Mouse (Mus musculus) embryonic facial prominence, embryonic 14.5 days (tissue): Measurements from ENCODE around the gene Scaper. TPM values are rescaled to one million over a fixed set of nuclear protein-coding genes. Genes with fewer than 3 reads are reported as not detected.

Source experiments
- ATAC-seq: fragments of 200-750 bp; cut with Nextera tagmentation; 2 replicates; pipeline ENCODE4 v1.8.0; 2017; ENCODE audit warnings: low read depth, moderate number of reproducible peaks, moderate TSS enrichment
- DNase-seq: peaks from one replicate; pipeline ENCODE4 v3.0.0-alpha.2; 2015; ENCODE audit warnings: low spot score
- H3K27ac ChIP-seq: fragments of 300-500 bp; sonication (generic); replicated peaks from 2 replicates; pipeline ENCODE4 v1.5.1; 2014; ENCODE audit warnings: low read depth, mild to moderate bottlenecking, low read length, moderate library complexity
- H3K27me3 ChIP-seq: fragments of 300-500 bp; sonication (generic); replicated peaks from 2 replicates; pipeline ENCODE4 v1.6.1; 2014; ENCODE audit warnings: low read length; ENCODE audit not compliant: control insufficient read depth, insufficient read depth
- H3K36me3 ChIP-seq: fragments of 300-500 bp; sonication (generic); 2 replicates; pipeline ENCODE4 v1.6.1; 2014; ENCODE audit warnings: low read length, mixed read lengths; ENCODE audit not compliant: control insufficient read depth, insufficient read depth
- H3K4me1 ChIP-seq: fragments of 300-500 bp; sonication (generic); 2 replicates; pipeline ENCODE4 v1.6.1; 2014; ENCODE audit warnings: antibody characterized with exemption, low read length; ENCODE audit not compliant: control insufficient read depth, insufficient read depth
- H3K4me2 ChIP-seq: fragments of 300-500 bp; sonication (generic); 2 replicates; pipeline ENCODE4 v1.6.1; 2014; ENCODE audit warnings: low read depth, mild to moderate bottlenecking, low read length, moderate library complexity, mixed read lengths
- H3K4me3 ChIP-seq: fragments of 300-500 bp; sonication (generic); 2 replicates; pipeline ENCODE4 v1.5.1; 2014; ENCODE audit warnings: low read depth, mild to moderate bottlenecking, low read length
- H3K9ac ChIP-seq: fragments of 300-500 bp; sonication (generic); 2 replicates; pipeline ENCODE4 v1.6.1; 2014; ENCODE audit warnings: low read depth, mild to moderate bottlenecking, low read length, moderate library complexity, mixed read lengths
- H3K9me3 ChIP-seq: fragments of 300-500 bp; sonication (generic); 2 replicates; pipeline ENCODE4 v1.6.1; 2016; ENCODE audit warnings: low read length; ENCODE audit not compliant: control insufficient read depth
- WGBS: fragments of 180-500 bp; shearing (Covaris S2); extraction: QIAGEN DNeasy Blood & Tissue Kit; methylation state at CpG from one replicate; pipeline ENCODE4 v1.1.7; 2014; 5-methylcytosine and 5-hydroxymethylcytosine counted together
- polyA plus RNA-seq: library from polyadenylated mRNA; unstranded; fragments of >200 nt; fragmentation: Nextera tagmentation; extraction: Ambion mirVana; gene quantifications from 2 replicates; pipeline ENCODE4 v1.2.1, GENCODE M21; 2014

Gene Scaper
- polyA plus RNA-seq, 1 experiment from 2014 or later: 12.2 TPM

GRCm38 (mm10) chr9:55546176-55547010 lies 391.5 kb downstream of the Scaper start:
- Histone ChIP-seq H3K36me3 (no peaks in the 10 kb centered on the region), H3K27ac (no peak overlapping the region), H3K9me3 (no peaks in the 10 kb centered on the region), H3K4me1 (peaks cover 13% of the 10 kb centered on the region; the same call in 1 of the 2 replicates), H3K9ac (0 out of 2 replicates have a peak overlapping the region, but pooled peaks have one; percentile 25), H3K27me3 (peaks cover 85% of the 10 kb centered on the region), H3K4me3 (peak overlapping the region; percentile 43), H3K4me2 (peak overlapping the region; percentile 66)
- WGBS: 1% methylated on average over 38 of the region's 63 CpGs
- ATAC-seq: peak; percentile 56
- DNase-seq: peak; percentile 78

- peak; percentile 24 for DNase-seq
Observed at GRCm38 (mm10) chr9:55545556-55546175, 392.3 kb downstream of the Scaper start.

GRCm38 (mm10) chr9:55544861-55545555 lies 392.9 kb downstream of the Scaper start:
- H3K4me1 ChIP-seq: peaks cover 13% of the 10 kb centered on the region; the same call in 1 of the 2 replicates
- peak; percentile 21 for DNase-seq
- H3K9ac ChIP-seq: peak overlapping the region; percentile 47; the same call in 1 of the 2 replicates
- peak overlapping the region; percentile 43 for H3K4me3 ChIP-seq
- H3K27me3 ChIP-seq: peaks cover 95% of the 10 kb centered on the region
- no peaks in the 10 kb centered on the region for H3K36me3 ChIP-seq
- H3K27ac ChIP-seq: 0 out of 2 replicates have a peak overlapping the region, but pooled peaks have one; percentile 33
- H3K9me3 ChIP-seq: no peaks in the 10 kb centered on the region
- peak overlapping the region; percentile 66 for H3K4me2 ChIP-seq
- ATAC-seq: no peak
- 1% methylated on average over 26 of the region's 30 CpGs for whole genome bisulfite sequencing

More at GRCm38 (mm10) chr9:55545556-55546175, 392.3 kb downstream of the Scaper start:
- peak overlapping the region; percentile 43 for H3K4me3 ChIP-seq
- no peaks in the 10 kb centered on the region for H3K9me3 ChIP-seq
- H3K27ac ChIP-seq: 0 out of 2 replicates have a peak overlapping the region, but pooled peaks have one; percentile 33
- no peak for ATAC-seq
- no peak overlapping the region for H3K9ac ChIP-seq
- H3K27me3 ChIP-seq: peaks cover 91% of the 10 kb centered on the region
- peaks cover 13% of the 10 kb centered on the region; the same call in 1 of the 2 replicates for H3K4me1 ChIP-seq
- H3K36me3 ChIP-seq: no peaks in the 10 kb centered on the region
- 7% methylated on average over 41 of the region's 41 CpGs for WGBS
- H3K4me2 ChIP-seq: peak overlapping the region; percentile 66

- 1% methylated on average over 46 of the region's 46 CpGs for WGBS
Observed at GRCm38 (mm10) chr9:55543703-55544401, 394.1 kb downstream of the Scaper start.

DNA sequence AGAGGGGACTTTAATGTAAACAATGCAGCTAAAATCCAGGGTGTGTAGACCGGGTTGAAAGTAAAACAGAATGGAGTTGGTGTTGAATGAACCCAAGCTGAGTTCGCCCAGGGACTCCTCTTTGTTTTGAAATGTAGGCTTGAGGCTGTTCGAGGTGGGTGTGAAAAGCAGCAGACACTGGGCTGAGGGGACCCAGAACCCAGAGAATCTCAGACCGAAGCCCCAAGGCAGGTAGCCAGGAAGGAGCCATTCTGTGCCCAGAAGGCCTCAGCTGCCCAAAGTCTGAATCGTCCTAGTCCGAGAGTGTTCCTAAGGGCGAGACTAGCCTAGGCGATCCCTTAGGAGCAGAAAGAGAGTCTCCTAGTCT lies 394.6 kb downstream of the Scaper start:
- no peaks in the 10 kb centered on the region for H3K36me3 ChIP-seq
- no peak overlapping the region for H3K27ac ChIP-seq
- WGBS: 18% methylated on average over 8 of the region's 8 CpGs
- ATAC-seq: no peak
- H3K9me3 ChIP-seq: no peaks in the 10 kb centered on the region
- peak overlapping the region; percentile 47; the same call in 1 of the 2 replicates for H3K9ac ChIP-seq
- DNase-seq: no peak
- H3K4me2 ChIP-seq: peak overlapping the region; percentile 66; the same call in 1 of the 2 replicates
- peaks cover 13% of the 10 kb centered on the region; the same call in 1 of the 2 replicates for H3K4me1 ChIP-seq
- H3K27me3 ChIP-seq: peaks cover 95% of the 10 kb centered on the region
- peak overlapping the region; percentile 43 for H3K4me3 ChIP-seq

More at GRCm38 (mm10) chr9:55543703-55544401, 394.1 kb downstream of the Scaper start:
- Histone ChIP-seq H3K36me3 (no peaks in the 10 kb centered on the region), H3K9me3 (no peaks in the 10 kb centered on the region), H3K4me2 (peak overlapping the region; percentile 66), H3K4me3 (peak overlapping the region; percentile 43), H3K4me1 (peaks cover 13% of the 10 kb centered on the region; the same call in 1 of the 2 replicates), H3K27ac (no peak overlapping the region), H3K27me3 (peaks cover 95% of the 10 kb centered on the region), H3K9ac (peak overlapping the region; percentile 47)
- ATAC-seq (no peak), DNase-seq (peak; percentile 55)

GRCm38 (mm10) chr9:55542366-55543325 lies 395.3 kb downstream of the Scaper start:
- Histone ChIP-seq H3K9ac (peak overlapping the region; percentile 59), H3K9me3 (no peaks in the 10 kb centered on the region), H3K27me3 (peaks cover 93% of the 10 kb centered on the region), H3K4me1 (peaks cover 13% of the 10 kb centered on the region; the same call in 1 of the 2 replicates), H3K4me3 (peak overlapping the region; percentile 43), H3K36me3 (no peaks in the 10 kb centered on the region), H3K4me2 (peak overlapping the region; percentile 66), H3K27ac (no peak overlapping the region)
- DNase-seq (no peak), ATAC-seq (no peak)
- 4% methylated on average over 46 of the region's 59 CpGs for WGBS

- Histone ChIP-seq H3K27ac (no peak overlapping the region), H3K36me3 (no peaks in the 10 kb centered on the region), H3K9ac (peak overlapping the region; percentile 59), H3K4me2 (peak overlapping the region; percentile 66), H3K9me3 (no peaks in the 10 kb centered on the region), H3K4me3 (peak overlapping the region; percentile 43), H3K4me1 (peaks cover 13% of the 10 kb centered on the region; the same call in 1 of the 2 replicates), H3K27me3 (peaks cover 92% of the 10 kb centered on the region)
- no peak for DNase-seq
- WGBS: under 1% methylated on average over 52 of the region's 59 CpGs
- no peak for ATAC-seq
Observed at GRCm38 (mm10) chr9:55541681-55542365, 396.1 kb downstream of the Scaper start.
